Mouse (Mus musculus): ENCODE results near the gene Aanat. TPM values are rescaled to one million over a fixed set of nuclear protein-coding genes. Genes with fewer than 3 reads are reported as not detected.

The Aanat gene
- total and polyA plus RNA-seq, 2 experiments, result not detected

- WGBS, result 68% methylated on average over 5 of the region's 5 CpGs
- no peaks in the 10 kb centered on the region for H3K4me1 ChIP-seq (ENCODE audit: control insufficient read depth, insufficient read depth, low read length)
- no peak for DNase-seq (ENCODE audit: extremely low read depth, low read depth, low spot score)
- H3K4me3 ChIP-seq (ENCODE audit: insufficient read depth, low read depth, low read length), result no peak overlapping the region
- peak; percentile 60 for TF ChIP-seq CTCF (IDR thresholded peaks at IDR 0.05; ENCODE audit: low read depth, low read length)
- TF ChIP-seq POLR2A (IDR thresholded peaks at IDR 0.05; ENCODE audit: extremely low read depth, insufficient read depth, low read length), result no peak
- H3K9ac ChIP-seq (ENCODE audit: low read depth, low read length), result no peak overlapping the region
- H3K79me2 ChIP-seq (ENCODE audit: control insufficient read depth, insufficient read depth, low read length), result no peaks in the 10 kb centered on the region
- no peaks in the 10 kb centered on the region for H3K27me3 ChIP-seq (ENCODE audit: control insufficient read depth, insufficient read depth, low read length)
- H3K36me3 ChIP-seq (ENCODE audit: control insufficient read depth, insufficient read depth, low read length), result no peaks in the 10 kb centered on the region
- no peak overlapping the region for H3K27ac ChIP-seq (replicated peaks; ENCODE audit: insufficient read depth, low read depth, low read length)
Observed at GRCm38 (mm10) chr11:116641168-116641567, 54.9 kb downstream of the Aanat start.

- WGBS, result 73% methylated on average over 3 of the region's 3 CpGs
- H3K27ac ChIP-seq (replicated peaks; ENCODE audit: insufficient read depth, low read depth, low read length), result no peak overlapping the region
- peak; percentile 36 for DNase-seq (ENCODE audit: extremely low read depth, low read depth, low spot score)
- H3K27me3 ChIP-seq (ENCODE audit: control insufficient read depth, insufficient read depth, low read length), result no peaks in the 10 kb centered on the region
- H3K4me1 ChIP-seq (ENCODE audit: control insufficient read depth, insufficient read depth, low read length), result no peaks in the 10 kb centered on the region
- no peak overlapping the region for H3K4me3 ChIP-seq (ENCODE audit: insufficient read depth, low read depth, low read length)
- no peaks in the 10 kb centered on the region for H3K36me3 ChIP-seq (ENCODE audit: control insufficient read depth, insufficient read depth, low read length)
- H3K79me2 ChIP-seq (ENCODE audit: control insufficient read depth, insufficient read depth, low read length), result no peaks in the 10 kb centered on the region
- no peak overlapping the region for H3K9ac ChIP-seq (ENCODE audit: low read depth, low read length)
- TF ChIP-seq CTCF (IDR thresholded peaks at IDR 0.05; ENCODE audit: low read depth, low read length) (no peak), POLR2A (IDR thresholded peaks at IDR 0.05; ENCODE audit: extremely low read depth, insufficient read depth, low read length) (no peak)
Observed at GRCm38 (mm10) chr11:116641731-116642130, 55.5 kb downstream of the Aanat start.

DNA sequence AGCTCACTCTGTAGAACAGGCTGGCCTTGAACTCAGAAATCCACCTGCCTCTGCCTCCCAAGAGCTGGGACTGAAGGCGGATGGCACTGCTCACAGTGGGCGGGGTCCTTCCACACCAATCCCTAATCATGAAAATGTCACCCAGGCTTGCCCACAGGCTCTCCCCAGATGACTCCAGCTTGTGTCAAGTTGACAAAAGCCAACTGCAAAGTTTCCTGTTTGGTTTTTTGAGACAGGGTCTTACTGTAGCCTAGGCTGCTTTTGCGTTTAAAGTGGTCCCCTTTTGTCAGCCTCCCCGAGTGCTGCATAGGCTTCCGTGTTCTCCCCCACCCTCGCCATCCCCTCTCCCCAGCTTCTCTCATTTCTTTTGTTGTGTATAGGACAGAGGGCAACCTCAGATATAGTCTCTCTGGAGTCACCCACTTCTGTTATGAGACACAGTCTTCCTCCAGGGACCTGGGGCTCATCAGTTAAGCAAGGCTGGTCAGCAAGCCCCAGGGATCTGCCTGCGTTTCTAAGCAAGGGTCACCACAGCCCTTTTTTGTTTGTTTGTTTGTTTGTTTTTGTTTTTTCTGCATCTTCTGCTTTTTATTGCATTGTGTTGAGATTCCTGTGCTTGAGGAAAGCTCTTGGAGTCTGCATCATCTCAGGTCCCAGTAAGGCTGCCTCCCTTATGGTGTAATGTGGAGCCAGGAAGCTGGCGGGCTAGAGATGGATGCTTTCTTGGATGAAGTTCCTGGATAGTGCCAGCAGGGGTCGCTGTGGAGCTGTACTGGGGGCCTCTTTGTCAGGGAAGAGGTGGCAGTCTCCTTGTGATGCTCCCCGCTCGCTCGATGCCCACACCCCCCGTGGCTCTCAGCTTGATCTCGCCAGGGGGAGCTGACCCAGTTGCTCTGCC lies 56.7 kb downstream of the Aanat start:
- Histone ChIP-seq H3K79me2 (ENCODE audit: control insufficient read depth, insufficient read depth, low read length) (no peaks in the 10 kb centered on the region), H3K9ac (ENCODE audit: low read depth, low read length) (no peak overlapping the region), H3K36me3 (ENCODE audit: control insufficient read depth, insufficient read depth, low read length) (no peaks in the 10 kb centered on the region), H3K4me3 (ENCODE audit: insufficient read depth, low read depth, low read length) (no peak overlapping the region), H3K27ac (replicated peaks; ENCODE audit: insufficient read depth, low read depth, low read length) (no peak overlapping the region), H3K27me3 (ENCODE audit: control insufficient read depth, insufficient read depth, low read length) (no peaks in the 10 kb centered on the region), H3K4me1 (ENCODE audit: control insufficient read depth, insufficient read depth, low read length) (no peaks in the 10 kb centered on the region)
- WGBS, result 37% methylated on average over 14 of the region's 14 CpGs
- DNase-seq (ENCODE audit: extremely low read depth, low read depth, low spot score), result peak; percentile 36
- TF ChIP-seq CTCF (IDR thresholded peaks at IDR 0.05; ENCODE audit: low read depth, low read length) (peak; percentile 96), POLR2A (IDR thresholded peaks at IDR 0.05; ENCODE audit: extremely low read depth, insufficient read depth, low read length) (no peak)

DNA sequence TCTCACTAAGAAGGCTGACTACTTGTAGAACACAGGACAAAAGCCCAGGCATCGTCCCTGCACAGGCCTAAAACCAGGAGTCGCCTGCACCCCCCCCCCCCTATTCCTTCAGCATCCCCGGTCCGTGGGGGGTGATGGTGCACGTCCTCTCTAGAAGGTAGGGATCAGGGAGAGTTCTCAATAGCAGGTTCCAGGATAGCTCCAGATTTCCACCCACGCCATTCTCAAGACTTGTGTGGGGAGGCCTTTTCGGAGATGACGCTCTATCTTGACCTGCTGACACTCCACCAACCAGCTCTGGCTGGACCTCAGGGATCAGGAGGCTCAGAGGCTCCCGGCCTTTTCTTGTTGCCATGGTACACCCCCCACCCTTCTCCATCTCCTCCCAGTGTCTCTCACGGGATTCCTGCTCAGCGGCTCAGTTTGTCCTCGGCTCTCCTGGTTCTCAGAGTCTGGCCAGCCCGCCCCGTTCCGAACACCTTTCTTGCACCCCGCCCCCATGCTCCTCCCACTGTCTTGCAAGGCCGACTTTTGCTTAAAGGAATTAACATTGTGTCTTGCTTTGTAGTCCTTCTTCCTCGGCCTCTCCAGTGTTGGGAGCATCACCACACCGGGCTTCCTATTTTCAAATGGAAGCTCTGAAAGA lies 57.5 kb downstream of the Aanat start:
- H3K27me3 ChIP-seq (ENCODE audit: control insufficient read depth, insufficient read depth, low read length), result no peaks in the 10 kb centered on the region
- no peak overlapping the region for H3K27ac ChIP-seq (replicated peaks; ENCODE audit: insufficient read depth, low read depth, low read length)
- no peak overlapping the region for H3K9ac ChIP-seq (ENCODE audit: low read depth, low read length)
- no peak for DNase-seq (ENCODE audit: extremely low read depth, low read depth, low spot score)
- no peaks in the 10 kb centered on the region for H3K36me3 ChIP-seq (ENCODE audit: control insufficient read depth, insufficient read depth, low read length)
- no peak for TF ChIP-seq POLR2A (IDR thresholded peaks at IDR 0.05; ENCODE audit: extremely low read depth, insufficient read depth, low read length)
- TF ChIP-seq CTCF (IDR thresholded peaks at IDR 0.05; ENCODE audit: low read depth, low read length), result no peak
- 35% methylated on average over 19 of the region's 19 CpGs for WGBS
- no peak overlapping the region for H3K4me3 ChIP-seq (ENCODE audit: insufficient read depth, low read depth, low read length)
- no peaks in the 10 kb centered on the region for H3K79me2 ChIP-seq (ENCODE audit: control insufficient read depth, insufficient read depth, low read length)
- H3K4me1 ChIP-seq (ENCODE audit: control insufficient read depth, insufficient read depth, low read length), result no peaks in the 10 kb centered on the region

DNA sequence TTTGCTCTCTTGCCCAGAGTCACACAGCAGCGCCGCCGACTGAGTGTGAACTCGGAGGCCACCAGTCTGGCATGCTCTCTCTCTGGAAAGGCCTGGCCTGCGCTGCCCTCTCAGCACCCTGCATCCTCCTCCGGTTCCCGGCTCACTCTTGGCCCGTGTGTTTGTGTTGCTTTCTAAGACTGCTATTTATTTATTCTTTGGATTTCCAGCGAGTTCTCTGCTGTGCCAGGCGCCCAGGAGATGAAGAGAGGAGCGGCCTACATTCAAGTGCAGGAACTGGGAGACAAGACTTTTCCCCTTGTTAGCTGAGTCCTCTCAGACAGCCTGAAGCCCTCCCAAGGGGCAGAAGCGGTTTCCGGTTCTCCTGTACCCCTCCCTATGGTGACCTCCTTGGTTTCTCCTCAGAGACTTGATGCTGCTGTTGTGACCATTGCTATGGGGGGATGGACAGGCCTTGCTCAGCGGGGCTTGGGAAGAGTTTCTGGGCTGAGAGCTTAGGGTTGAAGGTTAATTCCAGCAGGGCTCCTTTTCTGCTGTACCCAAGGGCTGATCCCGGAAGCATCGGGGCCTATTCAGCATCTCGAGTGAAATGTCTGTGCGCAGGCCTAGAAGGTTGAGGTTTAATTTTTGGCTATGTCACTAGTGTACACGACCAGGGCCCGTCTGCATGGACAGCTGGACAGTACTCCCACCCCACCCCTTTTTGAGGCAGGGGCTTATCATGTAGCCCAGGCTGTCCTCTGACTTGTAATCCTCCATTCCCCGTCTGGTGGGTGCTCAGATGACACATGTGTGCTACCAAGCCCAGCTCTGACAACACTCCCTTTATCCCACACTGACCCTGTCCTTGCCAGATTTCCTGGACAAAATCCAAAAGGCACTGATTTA lies 58.2 kb downstream of the Aanat start:
- WGBS, result 71% methylated on average over 21 of the region's 21 CpGs
- H3K27ac ChIP-seq (replicated peaks; ENCODE audit: insufficient read depth, low read depth, low read length), result no peak overlapping the region
- DNase-seq (ENCODE audit: extremely low read depth, low read depth, low spot score), result no peak
- H3K27me3 ChIP-seq (ENCODE audit: control insufficient read depth, insufficient read depth, low read length), result no peaks in the 10 kb centered on the region
- no peaks in the 10 kb centered on the region for H3K36me3 ChIP-seq (ENCODE audit: control insufficient read depth, insufficient read depth, low read length)
- H3K4me1 ChIP-seq (ENCODE audit: control insufficient read depth, insufficient read depth, low read length), result no peaks in the 10 kb centered on the region
- TF ChIP-seq CTCF (IDR thresholded peaks at IDR 0.05; ENCODE audit: low read depth, low read length), result no peak
- H3K9ac ChIP-seq (ENCODE audit: low read depth, low read length), result no peak overlapping the region
- H3K4me3 ChIP-seq (ENCODE audit: insufficient read depth, low read depth, low read length), result no peak overlapping the region
- H3K79me2 ChIP-seq (ENCODE audit: control insufficient read depth, insufficient read depth, low read length), result no peaks in the 10 kb centered on the region
